Mouse (Mus musculus) heart, adult 10 weeks (tissue): ENCODE measurements around the gene Oas1g. TPM values are rescaled to one million over a fixed set of nuclear protein-coding genes. Genes with fewer than 3 reads are reported as not detected.

ENCODE experiments used
- polyA plus RNA-seq: library from polyadenylated mRNA; stranded (reverse); fragments of 350-450 nt; fragmentation: Illumina TruSeq; extraction: RNeasy Lipid Tissue Mini Kit (QIAGEN cat#74804); gene quantifications from one replicate; pipeline ENCODE4 v1.2.3, GENCODE M21; 2014; ENCODE audit warnings: low read depth, low replicate concordance

Gene Oas1g
- 2.9 TPM for polyA plus RNA-seq

DNA sequence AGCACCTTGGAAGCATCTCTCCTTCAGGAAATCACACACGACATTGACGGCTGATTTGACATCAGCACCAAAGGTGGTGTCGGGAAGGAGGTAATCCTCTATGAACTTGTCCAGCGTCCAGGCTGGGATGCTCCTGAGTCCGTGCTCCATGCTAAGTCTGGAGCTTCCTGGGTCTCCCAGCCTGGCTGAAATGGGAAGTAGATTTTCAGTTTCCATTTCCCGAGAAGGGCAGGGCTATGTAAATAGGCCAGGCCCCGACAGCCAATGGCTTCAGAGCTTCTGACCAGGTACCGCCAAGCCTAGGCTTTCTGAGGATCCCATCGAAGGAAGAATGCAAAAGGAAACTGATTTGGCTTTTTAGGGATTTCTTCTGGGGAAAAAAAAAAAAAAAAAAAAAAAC is at the start of gene Oas1g:
Gene Oas1g (minus strand): TSS at position 201 of the 400 bp plus-strand sequence.

DNA sequence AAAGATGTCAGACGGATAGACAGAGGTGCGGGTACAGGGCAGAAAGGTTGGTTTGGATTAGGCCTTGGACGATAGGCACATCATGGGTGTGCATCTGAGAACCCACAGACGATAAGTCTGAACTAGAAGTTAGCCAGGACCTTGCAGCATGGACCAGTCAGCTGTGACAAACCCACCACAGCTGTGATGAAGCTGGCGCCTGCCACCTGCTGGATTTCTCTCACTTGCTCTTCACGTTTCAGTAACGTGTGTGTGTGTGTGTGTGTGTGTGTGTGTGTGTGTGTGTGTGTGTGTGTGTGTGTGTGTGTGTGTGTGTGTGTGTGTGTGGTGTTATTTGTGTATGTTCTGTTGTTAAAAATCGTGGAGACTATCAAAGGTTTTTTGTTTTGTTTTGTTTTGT is 26.8 kb upstream of the Oas1g start, which contains the start of gene Oas1d:
Gene Oas1d (plus strand): TSS at position 333 of the 400 bp plus-strand sequence.

DNA sequence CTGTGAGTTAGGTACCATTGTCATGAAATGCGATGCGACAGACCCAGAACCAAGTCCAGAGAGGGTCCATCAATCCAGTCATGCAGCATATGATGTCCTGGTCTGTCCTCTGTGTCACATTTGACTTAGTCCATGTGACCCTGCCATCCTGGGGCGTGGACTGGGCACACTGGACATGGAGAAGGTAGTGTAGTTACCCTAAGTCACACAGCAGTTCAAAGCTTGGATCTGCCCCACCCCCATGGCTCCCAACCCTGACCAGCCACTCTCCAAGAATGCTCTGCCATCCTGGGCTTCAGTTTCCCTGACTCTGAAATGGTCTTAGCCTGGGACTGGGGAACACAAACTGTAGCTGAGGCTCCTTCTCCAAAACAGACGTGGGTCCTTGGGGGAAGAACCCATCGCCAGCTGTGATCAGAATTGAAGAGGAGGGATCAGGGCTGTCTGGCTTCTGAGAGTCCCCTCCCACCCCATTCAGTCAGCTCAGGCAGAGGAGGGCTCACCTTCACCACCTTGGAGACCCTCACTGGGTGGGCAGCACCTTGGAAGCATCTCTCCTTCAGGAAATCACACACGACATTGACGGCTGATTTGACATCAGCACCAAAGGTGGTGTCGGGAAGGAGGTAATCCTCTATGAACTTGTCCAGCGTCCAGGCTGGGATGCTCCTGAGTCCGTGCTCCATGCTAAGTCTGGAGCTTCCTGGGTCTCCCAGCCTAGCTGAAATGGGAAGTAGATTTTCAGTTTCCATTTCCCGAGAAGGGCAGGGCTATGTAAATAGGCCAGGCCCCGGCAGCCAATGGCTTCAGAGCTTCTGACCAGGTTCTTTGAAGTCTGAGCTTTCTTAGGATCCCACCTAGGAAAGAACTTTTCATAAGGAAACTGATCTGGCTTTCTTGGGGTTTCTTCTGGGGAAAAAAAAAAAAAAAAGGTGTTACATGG is 19.6 kb upstream of the Oas1g start, which contains the start of gene Oas1a:
Gene Oas1a (minus strand): TSS at position 731 of the 943 bp plus-strand sequence.

DNA sequence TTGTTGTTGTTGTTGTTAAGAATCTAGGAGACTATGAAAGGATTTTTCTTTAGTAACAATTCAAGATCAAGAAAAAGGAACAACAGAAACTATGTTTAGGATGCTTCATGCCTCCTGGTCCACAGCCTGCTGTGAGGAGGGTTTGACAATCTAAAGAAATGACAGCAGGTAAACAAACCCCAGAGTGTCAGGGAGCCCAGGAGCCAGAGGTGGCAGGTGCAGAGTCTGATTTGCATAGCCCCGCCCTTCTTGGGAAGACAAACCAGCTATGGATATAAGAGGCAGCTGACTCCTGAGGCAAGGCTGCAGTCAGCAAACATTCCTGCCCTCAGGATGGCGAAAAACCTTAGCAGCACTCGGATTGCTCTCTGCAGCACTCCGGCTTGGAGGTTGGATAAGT is 26.3 kb downstream of the Oas1g start, which contains the start of gene Oas1h:
Gene Oas1h (plus strand): TSS at position 301 of the 400 bp plus-strand sequence.

DNA sequence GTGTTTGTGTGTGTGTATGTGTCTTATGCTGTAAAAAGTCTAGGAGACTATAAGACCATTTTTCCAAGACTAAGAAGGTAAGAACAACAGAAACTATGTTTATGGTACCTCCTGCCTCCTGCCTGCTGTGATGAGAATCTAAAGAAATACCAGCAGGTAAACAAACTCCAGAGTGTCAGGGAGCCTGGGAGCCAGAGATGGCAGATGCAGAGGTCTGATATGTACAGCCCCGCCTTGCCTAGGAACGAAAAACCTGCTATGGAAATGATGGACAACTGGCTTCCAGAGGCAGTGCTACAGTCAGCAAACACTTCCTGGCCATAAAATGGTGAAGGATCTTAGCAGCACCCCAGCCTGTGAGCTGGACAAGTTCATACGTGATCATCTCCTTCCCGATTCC is 40.3 kb downstream of the Oas1g start, which contains the start of gene Oas1f:
Gene Oas1f (plus strand): TSS at position 301 of the 400 bp plus-strand sequence.

Other genes with a start within 250 kb of the Oas1g start
- not detected for gene Rasal1, start 238.8 kb downstream of the Oas1g start, polyA plus RNA-seq
- gene Dtx1, start 175.7 kb downstream of the Oas1g start, polyA plus RNA-seq: 0.73 TPM
- gene Oas2, start 137.8 kb downstream of the Oas1g start, polyA plus RNA-seq: 8.4 TPM
- gene Oas3, start 110.0 kb downstream of the Oas1g start, polyA plus RNA-seq: 0.37 TPM
- not detected for gene Oas1e, start 92.1 kb downstream of the Oas1g start, polyA plus RNA-seq
- gene Oas1c, start 75.1 kb downstream of the Oas1g start, polyA plus RNA-seq: 0.71 TPM
- not detected for gene Oas1f, start 40.2 kb downstream of the Oas1g start, polyA plus RNA-seq
- gene Oas1h, start 26.2 kb downstream of the Oas1g start, polyA plus RNA-seq: not detected
- 3.8 TPM for gene Oas1a, start 19.9 kb upstream of the Oas1g start, polyA plus RNA-seq
- gene Oas1d, start 26.9 kb upstream of the Oas1g start, polyA plus RNA-seq: not detected
- not detected for gene Rph3a, start 122.5 kb upstream of the Oas1g start, polyA plus RNA-seq